Mouse (Mus musculus): ENCODE data around the gene Mvb12b. TPM values are rescaled to one million over a fixed set of nuclear protein-coding genes. Genes with fewer than 3 reads are reported as not detected.

The Mvb12b gene
- polyA plus RNA-seq, 1 experiment from 2014 or later = 17.7 TPM

DNA sequence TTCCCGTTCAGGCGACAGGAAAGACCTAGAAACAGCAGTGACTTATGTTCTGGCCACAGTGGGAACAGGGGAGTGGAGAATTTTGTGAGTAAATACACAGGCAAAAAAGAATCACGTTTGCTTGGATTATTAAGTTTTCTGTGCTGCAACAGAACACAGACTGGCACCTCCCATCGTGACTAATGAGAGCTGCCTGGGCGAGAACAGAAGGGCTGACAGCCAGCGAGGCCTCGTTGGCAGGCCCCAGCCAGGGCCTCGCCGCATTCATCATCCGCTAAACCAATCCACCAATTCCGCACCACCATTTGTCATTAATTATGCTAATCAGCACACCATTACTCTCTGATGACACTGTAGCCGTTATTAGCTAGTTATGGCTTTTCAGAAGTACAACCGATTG is 102.2 kb downstream of the Mvb12b start:
- H3K4me1 ChIP-seq (replicated peaks; ENCODE audit: control insufficient read depth, insufficient read depth, low read length) = no peaks in the 10 kb centered on the region
- H3K36me3 ChIP-seq (ENCODE audit: control insufficient read depth, insufficient read depth, low read length) = no peaks in the 10 kb centered on the region
- H3K27me3 ChIP-seq (replicated peaks; ENCODE audit: control insufficient read depth, insufficient read depth, low read length) = no peaks in the 10 kb centered on the region
- H3K4me2 ChIP-seq = no peak overlapping the region
- no peak overlapping the region for H3K4me3 ChIP-seq (ENCODE audit: low read depth, low read length)
- no peaks in the 10 kb centered on the region for H3K9me3 ChIP-seq (ENCODE audit: control insufficient read depth, low read length)
- DNase-seq (ENCODE audit: low spot score) (no peak), ATAC-seq (replicated peaks; ENCODE audit: low FRiP score) (no peak)
- 60% methylated on average over 13 of the region's 13 CpGs for WGBS
- H3K9ac ChIP-seq (ENCODE audit: low read depth, low read length) = no peak overlapping the region
- H3K27ac ChIP-seq (ENCODE audit: low read depth, low read length) = no peak overlapping the region

DNA sequence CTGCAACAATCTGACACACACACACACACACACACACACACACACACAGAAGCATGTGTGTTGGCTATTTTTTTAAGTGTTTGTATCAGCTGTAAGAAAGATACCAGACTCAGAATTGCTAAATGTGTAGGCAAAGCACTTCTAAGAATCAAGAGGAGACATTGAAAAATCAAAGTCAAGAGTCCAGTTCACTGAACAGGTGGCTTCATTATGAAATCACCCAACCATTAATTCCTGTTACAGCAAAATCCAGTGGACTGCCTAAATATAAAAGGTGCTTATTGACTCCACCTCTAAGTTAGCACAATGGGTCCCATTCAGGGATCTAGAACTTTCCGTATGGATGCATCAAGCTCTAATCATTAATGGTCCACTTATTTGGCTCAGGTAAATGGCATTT is 103.0 kb downstream of the Mvb12b start:
- WGBS = 89% methylated on average over 1 of the region's 1 CpGs
- Histone ChIP-seq H3K27me3 (replicated peaks; ENCODE audit: control insufficient read depth, insufficient read depth, low read length) (no peaks in the 10 kb centered on the region), H3K36me3 (ENCODE audit: control insufficient read depth, insufficient read depth, low read length) (no peaks in the 10 kb centered on the region), H3K4me3 (ENCODE audit: low read depth, low read length) (no peak overlapping the region), H3K9ac (ENCODE audit: low read depth, low read length) (no peak overlapping the region), H3K4me2 (no peak overlapping the region), H3K4me1 (replicated peaks; ENCODE audit: control insufficient read depth, insufficient read depth, low read length) (no peaks in the 10 kb centered on the region), H3K27ac (ENCODE audit: low read depth, low read length) (no peak overlapping the region), H3K9me3 (ENCODE audit: control insufficient read depth, low read length) (no peaks in the 10 kb centered on the region)
- ATAC-seq (replicated peaks; ENCODE audit: low FRiP score) (no peak), DNase-seq (ENCODE audit: low spot score) (no peak)

DNA sequence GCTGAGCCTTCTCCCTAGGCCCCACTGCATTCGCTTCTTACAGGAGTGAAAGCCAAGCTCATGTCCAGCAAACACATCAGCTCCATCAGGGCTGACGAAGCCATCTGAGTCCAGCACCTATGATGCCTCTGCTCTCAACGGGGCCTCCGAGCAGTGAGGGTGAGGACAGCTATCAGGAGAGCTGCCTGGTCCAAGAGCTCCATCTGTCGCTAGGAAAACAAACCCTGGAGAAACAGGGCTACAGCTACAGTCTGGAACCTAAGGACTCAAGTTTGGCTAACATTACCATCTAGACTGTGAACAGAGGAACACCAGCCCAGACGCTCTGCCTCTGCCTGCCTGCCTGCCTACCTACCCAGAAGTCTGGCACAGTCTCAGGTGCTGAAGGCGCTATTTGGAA is 104.3 kb downstream of the Mvb12b start:
- no peak for ATAC-seq (replicated peaks; ENCODE audit: low FRiP score)
- no peaks in the 10 kb centered on the region for H3K27me3 ChIP-seq (replicated peaks; ENCODE audit: control insufficient read depth, insufficient read depth, low read length)
- no peak for DNase-seq (ENCODE audit: low spot score)
- no peak overlapping the region for H3K4me3 ChIP-seq (ENCODE audit: low read depth, low read length)
- no peak overlapping the region for H3K9ac ChIP-seq (ENCODE audit: low read depth, low read length)
- no peaks in the 10 kb centered on the region for H3K4me1 ChIP-seq (replicated peaks; ENCODE audit: control insufficient read depth, insufficient read depth, low read length)
- peaks cover 9% of the 10 kb centered on the region; the same call in 1 of the 2 replicates for H3K9me3 ChIP-seq (ENCODE audit: control insufficient read depth, low read length)
- no peak overlapping the region for H3K4me2 ChIP-seq
- WGBS = 85% methylated on average over 7 of the region's 7 CpGs
- peaks cover 8% of the 10 kb centered on the region for H3K36me3 ChIP-seq (ENCODE audit: control insufficient read depth, insufficient read depth, low read length)
- H3K27ac ChIP-seq (ENCODE audit: low read depth, low read length) = no peak overlapping the region

DNA sequence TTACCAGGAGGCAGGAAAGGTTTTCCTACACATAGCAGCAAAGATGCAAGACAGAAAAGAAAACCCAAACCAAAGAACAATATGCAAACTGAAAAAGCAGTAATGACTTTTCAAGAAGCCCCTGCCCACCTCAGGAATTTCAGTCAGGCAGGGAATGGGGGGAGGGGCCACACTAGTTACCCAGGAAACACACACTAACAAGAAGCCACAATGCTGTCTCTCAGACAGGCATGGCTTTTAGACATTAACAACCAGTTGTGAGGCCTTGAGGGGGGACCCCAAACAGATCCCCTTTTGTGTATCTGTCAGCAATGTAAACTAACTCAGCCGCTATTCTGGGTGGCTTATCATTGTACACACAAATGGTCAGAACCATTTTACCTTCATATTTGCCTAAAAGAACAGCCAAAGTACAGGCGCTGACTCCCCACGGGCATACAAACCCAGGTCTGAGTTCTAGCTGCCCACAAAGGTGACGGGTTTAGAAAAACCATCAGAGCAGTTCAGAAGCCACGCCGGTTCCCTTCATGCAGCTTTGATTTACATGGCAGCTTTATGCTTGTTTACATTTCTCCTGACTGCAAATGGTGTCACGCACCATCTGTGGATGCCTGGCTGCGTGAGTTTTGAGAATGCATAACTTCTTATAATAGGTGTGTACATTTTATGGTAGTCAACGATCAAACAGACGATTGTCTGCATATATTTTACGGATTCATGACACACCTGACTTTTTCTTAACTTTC is 105.9 kb downstream of the Mvb12b start:
- Histone ChIP-seq H3K4me3 (ENCODE audit: low read depth, low read length) (no peak overlapping the region), H3K4me2 (no peak overlapping the region), H3K36me3 (ENCODE audit: control insufficient read depth, insufficient read depth, low read length) (peaks cover 20% of the 10 kb centered on the region), H3K27me3 (replicated peaks; ENCODE audit: control insufficient read depth, insufficient read depth, low read length) (no peaks in the 10 kb centered on the region), H3K9me3 (ENCODE audit: control insufficient read depth, low read length) (peaks cover 25% of the 10 kb centered on the region), H3K27ac (ENCODE audit: low read depth, low read length) (no peak overlapping the region), H3K9ac (ENCODE audit: low read depth, low read length) (no peak overlapping the region), H3K4me1 (replicated peaks; ENCODE audit: control insufficient read depth, insufficient read depth, low read length) (no peaks in the 10 kb centered on the region)
- no peak for ATAC-seq (replicated peaks; ENCODE audit: low FRiP score)
- WGBS = 74% methylated on average over 11 of the region's 11 CpGs
- no peak for DNase-seq (ENCODE audit: low spot score)

DNA sequence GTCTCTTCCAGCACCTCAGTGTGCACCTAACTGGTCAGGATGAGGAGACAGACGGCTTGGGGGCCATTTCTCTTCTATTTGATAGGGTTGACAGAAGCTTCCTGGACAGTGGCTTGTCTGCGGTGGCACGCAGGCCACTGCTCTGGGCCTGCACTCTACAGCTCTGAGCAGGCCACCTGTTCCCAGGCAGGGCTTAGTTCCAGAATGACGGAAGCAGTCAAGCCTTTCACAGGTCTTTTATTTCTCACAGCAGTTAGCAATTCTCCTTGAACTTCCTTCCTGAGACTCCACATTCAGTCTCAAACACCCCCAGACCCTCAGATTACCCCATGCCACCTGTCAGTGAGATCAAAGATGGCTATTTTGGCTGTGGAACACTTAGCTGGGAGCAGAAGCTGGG is 109.3 kb downstream of the Mvb12b start:
- 92% methylated on average over 4 of the region's 4 CpGs for WGBS

DNA sequence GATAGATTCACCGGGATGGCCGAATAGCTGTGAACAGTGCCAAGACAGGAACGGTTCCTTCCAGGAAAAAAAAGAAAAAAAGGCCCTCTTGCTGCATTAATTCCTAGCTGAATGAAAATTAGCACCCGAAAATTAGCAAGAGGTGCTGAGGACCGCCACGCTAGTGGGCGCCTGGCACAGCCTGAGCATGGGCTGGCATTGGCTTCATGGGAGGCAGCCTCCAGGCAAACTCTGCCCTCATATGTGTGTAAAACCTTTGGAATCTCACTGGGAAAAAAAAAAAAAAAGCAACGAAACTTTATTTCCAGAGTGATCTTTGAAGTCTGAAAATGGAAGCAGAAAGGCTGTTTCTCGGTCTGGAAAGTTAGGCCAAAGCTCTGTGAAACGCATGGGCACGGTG is 110.7 kb downstream of the Mvb12b start:
- Histone ChIP-seq H3K36me3 (ENCODE audit: control insufficient read depth, insufficient read depth, low read length) (peaks cover 27% of the 10 kb centered on the region), H3K27me3 (replicated peaks; ENCODE audit: control insufficient read depth, insufficient read depth, low read length) (no peaks in the 10 kb centered on the region), H3K9ac (ENCODE audit: low read depth, low read length) (no peak overlapping the region), H3K4me3 (ENCODE audit: low read depth, low read length) (no peak overlapping the region), H3K4me1 (replicated peaks; ENCODE audit: control insufficient read depth, insufficient read depth, low read length) (no peaks in the 10 kb centered on the region), H3K9me3 (ENCODE audit: control insufficient read depth, low read length) (peaks cover 28% of the 10 kb centered on the region), H3K4me2 (no peak overlapping the region), H3K27ac (ENCODE audit: low read depth, low read length) (no peak overlapping the region)
- DNase-seq (ENCODE audit: low spot score) (no peak), ATAC-seq (replicated peaks; ENCODE audit: low FRiP score) (no peak)
- 96% methylated on average over 11 of the region's 11 CpGs for WGBS

More for the DNA sequence above, 109.3 kb downstream of the Mvb12b start:
- Histone ChIP-seq H3K27me3 (replicated peaks; ENCODE audit: control insufficient read depth, insufficient read depth, low read length) (no peaks in the 10 kb centered on the region), H3K9ac (ENCODE audit: low read depth, low read length) (no peak overlapping the region), H3K27ac (ENCODE audit: low read depth, low read length) (no peak overlapping the region), H3K36me3 (ENCODE audit: control insufficient read depth, insufficient read depth, low read length) (peaks cover 27% of the 10 kb centered on the region), H3K4me3 (ENCODE audit: low read depth, low read length) (no peak overlapping the region), H3K4me1 (replicated peaks; ENCODE audit: control insufficient read depth, insufficient read depth, low read length) (no peaks in the 10 kb centered on the region), H3K4me2 (no peak overlapping the region), H3K9me3 (ENCODE audit: control insufficient read depth, low read length) (peaks cover 28% of the 10 kb centered on the region)
- no peak for DNase-seq (ENCODE audit: low spot score)
- ATAC-seq (replicated peaks; ENCODE audit: low FRiP score) = no peak

DNA sequence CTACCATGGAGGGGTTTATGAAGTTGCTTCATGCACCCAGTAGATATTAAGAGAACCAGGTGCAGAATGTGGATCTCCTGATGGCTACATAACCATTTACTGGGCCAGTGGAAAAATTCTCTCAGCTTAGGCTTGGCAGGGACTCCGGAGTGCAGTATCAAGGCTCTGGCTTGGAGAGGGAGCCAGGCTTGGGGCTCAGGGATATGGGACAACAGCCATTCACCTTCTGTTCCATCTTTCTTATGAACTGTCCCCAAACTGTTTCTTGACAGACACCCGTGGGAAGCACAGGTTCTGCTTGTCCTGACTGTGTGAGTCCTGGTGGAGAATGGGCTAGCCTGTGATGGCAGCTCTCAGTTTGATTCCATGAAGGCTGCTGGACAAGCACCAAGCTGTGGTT is 112.9 kb downstream of the Mvb12b start:
- DNase-seq (ENCODE audit: low spot score) (no peak), ATAC-seq (replicated peaks; ENCODE audit: low FRiP score) (no peak)
- no peaks in the 10 kb centered on the region for H3K4me1 ChIP-seq (replicated peaks; ENCODE audit: control insufficient read depth, insufficient read depth, low read length)
- H3K4me2 ChIP-seq = no peak overlapping the region
- H3K9ac ChIP-seq (ENCODE audit: low read depth, low read length) = no peak overlapping the region
- 80% methylated on average over 2 of the region's 2 CpGs for WGBS
- H3K4me3 ChIP-seq (ENCODE audit: low read depth, low read length) = no peak overlapping the region
- peaks cover 27% of the 10 kb centered on the region for H3K36me3 ChIP-seq (ENCODE audit: control insufficient read depth, insufficient read depth, low read length)
- H3K9me3 ChIP-seq (ENCODE audit: control insufficient read depth, low read length) = peaks cover 28% of the 10 kb centered on the region
- H3K27ac ChIP-seq (ENCODE audit: low read depth, low read length) = no peak overlapping the region
- H3K27me3 ChIP-seq (replicated peaks; ENCODE audit: control insufficient read depth, insufficient read depth, low read length) = no peaks in the 10 kb centered on the region

DNA sequence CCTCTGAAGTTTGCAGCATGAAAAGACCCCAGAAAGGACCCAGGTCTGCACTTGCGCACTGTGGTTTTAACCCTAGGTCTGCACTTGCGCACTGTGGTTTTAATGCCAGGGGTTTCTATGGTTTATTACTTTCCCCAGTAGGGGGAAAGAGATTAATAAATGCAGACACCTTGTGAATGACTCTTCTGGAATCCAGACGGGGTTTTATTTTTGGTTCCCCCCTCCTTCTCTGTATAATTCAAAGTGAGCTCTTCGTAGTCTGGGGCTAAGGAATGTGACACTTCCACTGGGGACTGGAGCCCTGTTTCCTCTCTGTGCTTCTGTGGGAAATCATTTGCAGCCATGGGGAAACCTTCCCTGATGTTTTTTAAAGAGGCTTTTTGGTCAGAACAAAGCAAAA is 113.6 kb downstream of the Mvb12b start:
- no peak for ATAC-seq (replicated peaks; ENCODE audit: low FRiP score)
- no peak overlapping the region for H3K27ac ChIP-seq (ENCODE audit: low read depth, low read length)

DNA sequence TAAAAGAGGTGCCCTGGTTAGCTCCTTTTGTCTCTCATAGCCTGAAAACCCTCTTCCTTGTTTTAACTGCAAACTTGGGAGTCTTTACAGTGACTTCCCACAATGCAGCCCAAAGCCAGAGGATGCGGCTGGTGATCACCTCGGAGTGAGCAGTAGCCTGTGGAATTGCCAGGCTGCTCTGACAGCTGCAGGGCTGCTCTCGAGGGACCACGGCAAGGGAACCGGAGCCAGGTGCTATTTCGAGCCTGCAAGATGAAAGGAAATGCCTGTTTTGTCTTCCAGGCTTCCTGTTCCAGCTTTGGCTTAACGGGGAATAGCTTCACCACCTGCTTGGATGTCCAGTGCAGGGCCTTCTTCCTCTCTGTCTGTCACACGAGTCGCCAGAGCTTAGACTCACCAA is 115.3 kb downstream of the Mvb12b start:
- Histone ChIP-seq H3K27me3 (replicated peaks; ENCODE audit: control insufficient read depth, insufficient read depth, low read length) (no peaks in the 10 kb centered on the region), H3K9me3 (ENCODE audit: control insufficient read depth, low read length) (peaks cover 9% of the 10 kb centered on the region), H3K36me3 (ENCODE audit: control insufficient read depth, insufficient read depth, low read length) (peaks cover 13% of the 10 kb centered on the region), H3K27ac (ENCODE audit: low read depth, low read length) (no peak overlapping the region), H3K4me1 (replicated peaks; ENCODE audit: control insufficient read depth, insufficient read depth, low read length) (no peaks in the 10 kb centered on the region), H3K4me2 (no peak overlapping the region), H3K9ac (ENCODE audit: low read depth, low read length) (no peak overlapping the region), H3K4me3 (ENCODE audit: low read depth, low read length) (no peak overlapping the region)
- ATAC-seq (replicated peaks; ENCODE audit: low FRiP score) = no peak
- DNase-seq (ENCODE audit: low spot score) = no peak
- WGBS = 67% methylated on average over 9 of the region's 9 CpGs

More for the DNA sequence above, 113.6 kb downstream of the Mvb12b start:
- no peak overlapping the region for H3K9ac ChIP-seq (ENCODE audit: low read depth, low read length)
- H3K4me2 ChIP-seq = no peak overlapping the region
- no peaks in the 10 kb centered on the region for H3K27me3 ChIP-seq (replicated peaks; ENCODE audit: control insufficient read depth, insufficient read depth, low read length)
- DNase-seq (ENCODE audit: low spot score) = no peak
- peaks cover 23% of the 10 kb centered on the region for H3K36me3 ChIP-seq (ENCODE audit: control insufficient read depth, insufficient read depth, low read length)
- no peak overlapping the region for H3K4me3 ChIP-seq (ENCODE audit: low read depth, low read length)
- H3K9me3 ChIP-seq (ENCODE audit: control insufficient read depth, low read length) = peaks cover 26% of the 10 kb centered on the region
- H3K4me1 ChIP-seq (replicated peaks; ENCODE audit: control insufficient read depth, insufficient read depth, low read length) = no peaks in the 10 kb centered on the region
- 73% methylated on average over 4 of the region's 4 CpGs for WGBS

Measured in liver, embryonic 11.5 days (tissue).